14 mouse cellular contexts compared by ENCODE assay signal in genomic region chr2:74951401-74952260, GRCm38 (mm10).
"Had no signal": no experiment of that assay in that cellular context is flagged by ENCODE, and none has a peak within 500 bp of the region (broad histone marks: within the 10 kb centered on the region; RNA-seq: fewer than 3 reads in every experiment).

No protein-coding gene starts in this region.

- H3K9ac ChIP-seq: limb, embryonic 13.5 days; liver, embryonic 12.5 days; lung, embryonic 14.5 days had no signal

- H3K4me1 ChIP-seq: liver, embryonic 12.5 days; midbrain, embryonic 10.5 days had no signal

- ATAC-seq: liver, embryonic 12.5 days; midbrain, embryonic 16.5 days had no signal

- H3K4me3 ChIP-seq: layer of hippocampus, adult 2 months; limb, embryonic 13.5 days; liver, embryonic 12.5 days; midbrain, embryonic 10.5 days had no signal

- DNase-seq: kidney, adult 9 months; kidney, postnatal 36 days; lung, postnatal 10 days; lung, postnatal 4 days; right cerebral cortex, adult 18-20 months; right cerebral cortex, postnatal 25 days; thymus, postnatal 4 days had no signal

- H3K36me3 ChIP-seq: limb, embryonic 13.5 days; liver, embryonic 12.5 days; midbrain, embryonic 10.5 days had no signal

- H3K27me3 ChIP-seq: liver, embryonic 12.5 days had no signal

- H3K27ac ChIP-seq: kidney, postnatal 0 days; layer of hippocampus, adult 2 months; limb, embryonic 13.5 days; liver, embryonic 12.5 days; midbrain, embryonic 10.5 days had no signal

- H3K9me3 ChIP-seq: limb, embryonic 13.5 days; liver, embryonic 12.5 days; midbrain, embryonic 10.5 days had no signal

- H3K4me2 ChIP-seq: limb, embryonic 13.5 days; liver, embryonic 12.5 days; lung, embryonic 14.5 days had no signal
